Mouse (Mus musculus): ENCODE measurements around the gene Plxna4.

GRCm38 (mm10) chr6:32417351-32417750 is 170.6 kb downstream of the Plxna4 start:
- TF ChIP-seq POLR2A (IDR thresholded peaks at IDR 0.05; ENCODE audit: insufficient read depth, low read depth, low read length) (no peak), CTCF (IDR thresholded peaks at IDR 0.05; ENCODE audit: insufficient read depth, low read depth, low read length) (no peak)

Measured in olfactory bulb, adult 2 months (tissue).